Mouse (Mus musculus) heart, embryonic 12.5 days (tissue): ENCODE data around the gene Col4a3. TPM values are rescaled to one million over a fixed set of nuclear protein-coding genes. Genes with fewer than 3 reads are reported as not detected.

Experiments used
- ATAC-seq: fragments of 200-750 bp; cut with Nextera tagmentation; 2 replicates; pipeline ENCODE4 v1.8.0; 2017; ENCODE audit warnings: moderate TSS enrichment, moderate library complexity; ENCODE audit not compliant: insufficient number of reproducible peaks, low FRiP score
- H3K27ac ChIP-seq: fragments of 300-500 bp; sonication (generic); 2 replicates; pipeline ENCODE4 v1.5.1; 2016; ENCODE audit warnings: mild to moderate bottlenecking, moderate library complexity; ENCODE audit not compliant: poor library complexity, severe bottlenecking
- H3K27me3 ChIP-seq: fragments of 300-500 bp; sonication (generic); replicated peaks from 2 replicates; pipeline ENCODE4 v1.6.1; 2016; ENCODE audit warnings: mild to moderate bottlenecking, moderate library complexity
- H3K36me3 ChIP-seq: fragments of 300-500 bp; sonication (generic); 2 replicates; pipeline ENCODE4 v1.6.1; 2016; ENCODE audit warnings: mild to moderate bottlenecking, moderate library complexity
- H3K4me1 ChIP-seq: fragments of 300-500 bp; sonication (generic); replicated peaks from 2 replicates; pipeline ENCODE4 v1.6.1; 2016; ENCODE audit warnings: mild to moderate bottlenecking
- H3K4me2 ChIP-seq: fragments of 300-500 bp; sonication (generic); 2 replicates; pipeline ENCODE4 v1.6.1; 2016; ENCODE audit warnings: mild to moderate bottlenecking, moderate library complexity
- H3K4me3 ChIP-seq: fragments of 300-500 bp; sonication (generic); 2 replicates; pipeline ENCODE4 v1.5.1; 2016; ENCODE audit warnings: mild to moderate bottlenecking
- H3K9ac ChIP-seq: fragments of 300-500 bp; sonication (generic); 2 replicates; pipeline ENCODE4 v1.6.1; 2016; ENCODE audit warnings: mild to moderate bottlenecking, moderate library complexity
- H3K9me3 ChIP-seq: fragments of 300-500 bp; sonication (generic); replicated peaks from 2 replicates; pipeline ENCODE4 v1.6.1; 2016; ENCODE audit warnings: mild to moderate bottlenecking, moderate library complexity
- whole genome bisulfite sequencing: fragments of 180-500 bp; shearing (Covaris S2); methylation state at CpG from one replicate; pipeline ENCODE4 v1.1.7; 2016; 5-methylcytosine and 5-hydroxymethylcytosine counted together
- polyA plus RNA-seq: library from polyadenylated mRNA; unstranded; fragments of >200 nt; fragmentation: Nextera tagmentation; extraction: Ambion mirVana; gene quantifications from 2 replicates; pipeline ENCODE4 v1.2.1, GENCODE M21; 2016

The Col4a3 gene
- polyA plus RNA-seq, 1 experiment from 2014 or later: 0.60 TPM

DNA sequence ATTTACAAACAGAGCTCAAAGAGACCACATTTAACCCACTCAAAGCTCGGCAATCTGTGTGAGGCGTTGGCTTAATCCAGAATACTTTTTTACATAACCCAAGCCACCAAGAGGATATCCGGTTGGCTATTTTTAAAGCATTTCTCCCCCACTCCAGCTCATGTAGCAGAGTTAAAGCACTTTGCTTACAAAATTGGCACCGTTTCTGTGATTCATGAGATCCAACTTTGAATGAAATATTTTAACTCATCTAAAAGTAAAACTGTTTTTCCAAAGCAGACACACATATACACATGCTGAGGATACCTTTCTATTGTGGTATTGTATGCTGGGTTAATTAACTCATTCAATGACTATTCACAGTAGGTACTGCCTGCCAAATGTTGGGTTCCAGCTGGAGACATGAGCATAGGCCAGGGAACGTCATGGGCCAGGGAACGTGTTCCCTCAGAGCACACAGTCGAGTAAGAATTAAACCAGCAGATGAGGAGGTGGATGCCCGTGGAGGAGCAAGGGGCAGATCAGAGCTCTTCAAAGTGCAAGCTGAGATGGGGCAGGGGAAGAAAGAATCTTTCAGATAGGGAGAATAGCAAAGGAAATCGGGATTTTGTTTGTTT lies 22.0 kb downstream of the Col4a3 start:
- WGBS: 68% methylated on average over 9 of the region's 9 CpGs
- Histone ChIP-seq H3K9me3 (no peaks in the 10 kb centered on the region), H3K4me3 (no peak overlapping the region), H3K4me2 (no peak overlapping the region), H3K27me3 (no peaks in the 10 kb centered on the region; the same call in 1 of the 2 replicates), H3K36me3 (no peaks in the 10 kb centered on the region), H3K4me1 (no peaks in the 10 kb centered on the region), H3K27ac (no peak overlapping the region), H3K9ac (no peak overlapping the region)
- ATAC-seq: no peak

GRCm38 (mm10) chr1:82612061-82612660 lies 25.4 kb downstream of the Col4a3 start:
- Histone ChIP-seq H3K36me3 (no peaks in the 10 kb centered on the region), H3K4me1 (peaks cover 5% of the 10 kb centered on the region; the same call in 1 of the 2 replicates), H3K27me3 (no peaks in the 10 kb centered on the region), H3K27ac (no peak overlapping the region), H3K9ac (no peak overlapping the region), H3K4me3 (no peak overlapping the region), H3K4me2 (no peak overlapping the region), H3K9me3 (no peaks in the 10 kb centered on the region)
- 85% methylated on average over 9 of the region's 9 CpGs for WGBS
- ATAC-seq: no peak

DNA sequence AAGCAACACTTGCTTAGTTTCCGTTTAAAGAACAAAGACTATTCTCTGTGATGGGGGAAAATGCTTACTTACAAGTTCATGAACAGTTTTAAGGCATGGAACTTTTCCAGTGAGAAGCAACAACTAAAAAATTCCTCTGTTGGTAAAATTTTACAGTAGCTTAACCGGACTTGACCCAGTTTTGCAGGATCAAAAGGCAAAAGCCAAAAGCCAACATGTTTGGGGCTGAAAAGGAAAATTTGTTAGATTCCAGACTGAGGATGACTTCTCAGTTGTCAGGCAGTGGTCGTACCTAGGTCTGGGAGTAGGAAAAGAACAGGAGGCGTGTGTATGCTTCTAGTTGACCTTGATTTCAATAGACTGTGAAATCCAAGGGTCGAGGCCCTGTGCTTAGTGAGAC lies 31.3 kb downstream of the Col4a3 start:
- H3K9ac ChIP-seq: no peak overlapping the region
- no peaks in the 10 kb centered on the region for H3K9me3 ChIP-seq
- no peak overlapping the region for H3K4me3 ChIP-seq
- WGBS: 77% methylated on average over 5 of the region's 5 CpGs
- no peaks in the 10 kb centered on the region for H3K36me3 ChIP-seq
- peaks cover 5% of the 10 kb centered on the region; the same call in 1 of the 2 replicates for H3K4me1 ChIP-seq
- H3K4me2 ChIP-seq: no peak overlapping the region
- ATAC-seq: no peak
- no peak overlapping the region for H3K27ac ChIP-seq
- no peaks in the 10 kb centered on the region for H3K27me3 ChIP-seq

- H3K36me3 ChIP-seq: no peaks in the 10 kb centered on the region
- no peak overlapping the region for H3K4me2 ChIP-seq
- no peak overlapping the region for H3K4me3 ChIP-seq
- peaks cover 5% of the 10 kb centered on the region; the same call in 1 of the 2 replicates for H3K4me1 ChIP-seq
- ATAC-seq: no peak
- no peak overlapping the region for H3K9ac ChIP-seq
- 71% methylated on average over 5 of the region's 5 CpGs for WGBS
- no peaks in the 10 kb centered on the region for H3K27me3 ChIP-seq
- no peaks in the 10 kb centered on the region for H3K9me3 ChIP-seq
- H3K27ac ChIP-seq: no peak overlapping the region
Measured at GRCm38 (mm10) chr1:82618592-82618991, 31.9 kb downstream of the Col4a3 start.

GRCm38 (mm10) chr1:82619981-82620380 lies 33.3 kb downstream of the Col4a3 start:
- no peak overlapping the region for H3K9ac ChIP-seq
- H3K27ac ChIP-seq: no peak overlapping the region
- WGBS: 74% methylated on average over 5 of the region's 5 CpGs

DNA sequence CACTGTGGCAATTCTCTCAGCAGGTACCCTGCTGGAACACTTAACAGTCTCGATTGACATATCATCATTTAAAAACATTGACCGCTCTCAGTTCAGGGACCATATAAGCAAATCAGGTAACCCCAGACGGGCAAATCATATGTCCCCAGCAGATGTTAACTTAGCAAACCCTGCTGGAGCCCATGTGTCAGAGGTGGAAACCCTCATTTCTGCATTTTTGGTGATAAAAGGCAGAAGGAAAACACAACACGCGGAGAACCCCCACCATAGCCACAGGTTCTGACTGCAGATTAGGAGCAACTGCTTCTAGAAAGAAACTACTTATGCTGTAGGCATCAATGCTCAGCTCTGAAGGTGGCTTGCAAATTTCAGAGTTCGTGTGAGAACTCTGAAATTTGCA lies 38.2 kb downstream of the Col4a3 start:
- Histone ChIP-seq H3K9ac (no peak overlapping the region), H3K4me2 (no peak overlapping the region), H3K4me1 (peaks cover 6% of the 10 kb centered on the region; the same call in 1 of the 2 replicates), H3K36me3 (no peaks in the 10 kb centered on the region), H3K9me3 (no peaks in the 10 kb centered on the region), H3K4me3 (no peak overlapping the region), H3K27ac (no peak overlapping the region), H3K27me3 (peaks cover 5% of the 10 kb centered on the region)
- WGBS: 71% methylated on average over 6 of the region's 6 CpGs
- ATAC-seq: no peak

More at GRCm38 (mm10) chr1:82619981-82620380, 33.3 kb downstream of the Col4a3 start:
- ATAC-seq: no peak
- H3K27me3 ChIP-seq: no peaks in the 10 kb centered on the region
- H3K4me2 ChIP-seq: no peak overlapping the region
- H3K4me3 ChIP-seq: no peak overlapping the region
- H3K9me3 ChIP-seq: no peaks in the 10 kb centered on the region
- H3K36me3 ChIP-seq: no peaks in the 10 kb centered on the region
- H3K4me1 ChIP-seq: peaks cover under 1% of the 10 kb centered on the region; the same call in 1 of the 2 replicates

- Histone ChIP-seq H3K9me3 (no peaks in the 10 kb centered on the region), H3K9ac (no peak overlapping the region), H3K4me2 (no peak overlapping the region), H3K4me1 (peaks cover 7% of the 10 kb centered on the region; the same call in 1 of the 2 replicates), H3K27ac (no peak overlapping the region), H3K27me3 (peaks cover 5% of the 10 kb centered on the region), H3K4me3 (no peak overlapping the region), H3K36me3 (no peaks in the 10 kb centered on the region)
- ATAC-seq: no peak
- 53% methylated on average over 2 of the region's 2 CpGs for WGBS
Measured at GRCm38 (mm10) chr1:82625474-82625873, 38.8 kb downstream of the Col4a3 start.

- Histone ChIP-seq H3K9ac (no peak overlapping the region), H3K27ac (no peak overlapping the region), H3K36me3 (no peaks in the 10 kb centered on the region), H3K9me3 (no peaks in the 10 kb centered on the region), H3K4me1 (peaks cover 19% of the 10 kb centered on the region), H3K4me3 (no peak overlapping the region), H3K4me2 (no peak overlapping the region), H3K27me3 (peaks cover 5% of the 10 kb centered on the region)
- no peak for ATAC-seq
- WGBS: 37% methylated on average over 4 of the region's 4 CpGs
Measured at GRCm38 (mm10) chr1:82627652-82628051, 40.9 kb downstream of the Col4a3 start.

GRCm38 (mm10) chr1:82629495-82629894 lies 42.8 kb downstream of the Col4a3 start:
- H3K4me3 ChIP-seq: no peak overlapping the region
- H3K36me3 ChIP-seq: no peaks in the 10 kb centered on the region
- no peaks in the 10 kb centered on the region for H3K9me3 ChIP-seq
- peaks cover 5% of the 10 kb centered on the region for H3K27me3 ChIP-seq
- H3K27ac ChIP-seq: no peak overlapping the region
- no peak overlapping the region for H3K9ac ChIP-seq
- 79% methylated on average over 5 of the region's 5 CpGs for WGBS
- peaks cover 32% of the 10 kb centered on the region for H3K4me1 ChIP-seq
- no peak for ATAC-seq
- H3K4me2 ChIP-seq: no peak overlapping the region

DNA sequence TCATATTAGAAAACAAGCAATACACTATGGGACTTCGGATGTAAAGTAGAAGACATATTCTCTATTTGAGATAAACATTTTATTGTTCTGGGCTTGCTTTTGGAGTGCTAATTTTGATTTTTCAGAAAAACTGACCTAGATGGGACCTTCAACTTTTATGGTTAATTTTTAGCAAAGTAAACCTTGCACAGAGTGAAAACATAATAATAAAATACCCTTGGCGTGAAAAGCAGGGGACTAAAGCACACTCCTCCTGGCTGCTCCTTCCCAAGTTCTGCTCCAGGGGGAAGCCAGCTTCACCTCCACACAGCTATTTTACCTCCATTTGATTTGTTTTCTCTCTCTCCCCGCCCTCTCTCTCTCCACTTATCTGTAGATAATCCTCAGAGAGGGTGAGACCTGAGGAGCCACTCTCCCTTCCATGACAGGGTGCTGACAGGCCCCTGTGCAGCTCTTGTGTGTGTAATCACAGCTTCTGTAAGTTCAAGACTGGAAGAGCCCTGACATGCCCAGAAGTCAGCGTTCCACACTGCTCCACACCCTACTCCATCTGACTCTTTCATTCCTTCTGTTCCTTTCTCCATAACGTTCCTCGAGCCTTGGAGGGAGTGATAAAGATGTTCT lies 44.6 kb downstream of the Col4a3 start:
- WGBS: 17% methylated on average over 6 of the region's 6 CpGs
- Histone ChIP-seq H3K4me1 (peaks cover 35% of the 10 kb centered on the region), H3K27me3 (peaks cover 13% of the 10 kb centered on the region), H3K9me3 (no peaks in the 10 kb centered on the region), H3K27ac (0 out of 2 replicates have a peak overlapping the region, but pooled peaks have one; percentile 51), H3K36me3 (no peaks in the 10 kb centered on the region), H3K4me3 (no peak overlapping the region), H3K4me2 (peak overlapping the region; percentile 13; the same call in 1 of the 2 replicates), H3K9ac (no peak overlapping the region)
- ATAC-seq: no peak; the same call in 1 of the 2 replicates

GRCm38 (mm10) chr1:82634545-82635253 lies 48.0 kb downstream of the Col4a3 start:
- H3K4me1 ChIP-seq: peaks cover 32% of the 10 kb centered on the region
- H3K9me3 ChIP-seq: no peaks in the 10 kb centered on the region
- ATAC-seq: no peak
- H3K36me3 ChIP-seq: no peaks in the 10 kb centered on the region
- no peak overlapping the region for H3K4me3 ChIP-seq
- no peak overlapping the region for H3K27ac ChIP-seq
- WGBS: 77% methylated on average over 19 of the region's 19 CpGs
- H3K9ac ChIP-seq: no peak overlapping the region
- H3K27me3 ChIP-seq: peaks cover 12% of the 10 kb centered on the region
- H3K4me2 ChIP-seq: no peak overlapping the region
